ENCODE assay signal across 8 mouse cellular contexts in genomic region chr17:56108334-56109044, GRCm38 (mm10). TPM values are rescaled to one million over a fixed set of nuclear protein-coding genes. Genes with fewer than 3 reads are reported as not detected.
DNase-seq lines count a peak whose midpoint lies in the region; ATAC-seq and TF ChIP-seq lines count a peak whose summit lies in the region.

No protein-coding gene starts in this region.

- 73% methylated on average over 6 of the region's 6 CpGs for WGBS in heart, embryonic 10.5 days
- WGBS in liver, postnatal 0 days (ENCODE audit: insufficient replicate concordance) = 77% methylated on average over 6 of the region's 6 CpGs

- H3K4me1 ChIP-seq in heart, embryonic 10.5 days = peaks cover 7% of the 10 kb centered on the region
- peaks cover 5% of the 10 kb centered on the region for H3K4me1 ChIP-seq in liver, postnatal 0 days (ENCODE audit: insufficient read depth)

- no peak overlapping the region for H3K4me2 ChIP-seq in liver, postnatal 0 days (ENCODE audit: low read depth, low read length)

- H3K36me3 ChIP-seq in heart, embryonic 10.5 days = peaks cover 7% of the 10 kb centered on the region
- H3K36me3 ChIP-seq in liver, postnatal 0 days (replicated peaks; ENCODE audit: insufficient read depth, low read length) = peaks cover 2% of the 10 kb centered on the region; the same call in 1 of the 2 replicates

- no peak overlapping the region for H3K4me3 ChIP-seq in heart, embryonic 10.5 days
- no peak overlapping the region for H3K4me3 ChIP-seq in liver, postnatal 0 days (ENCODE audit: low read depth, low read length)

- H3K27ac ChIP-seq in heart, embryonic 10.5 days = 0 out of 2 replicates have a peak overlapping the region, but pooled peaks have one; percentile 7
- H3K27ac ChIP-seq in liver, postnatal 0 days (ENCODE audit: low read depth) = no peak overlapping the region

- no peaks in the 10 kb centered on the region for H3K9me3 ChIP-seq in heart, embryonic 10.5 days
- H3K9me3 ChIP-seq in liver, postnatal 0 days (ENCODE audit: low read length) = no peaks in the 10 kb centered on the region

- no peak for TF ChIP-seq EP300 in liver, postnatal 0 days (IDR thresholded peaks at IDR 0.05; ENCODE audit: low read depth)

- ATAC-seq in frontal cortex, adult (ENCODE audit: low TSS enrichment) = peak; percentile 58
- peak; percentile 70 for ATAC-seq in liver, postnatal 0 days

- H3K9ac ChIP-seq in liver, postnatal 0 days (replicated peaks) = no peak overlapping the region

- peaks cover 5% of the 10 kb centered on the region for H3K27me3 ChIP-seq in heart, embryonic 10.5 days (ENCODE audit: insufficient read depth, poor library complexity, severe bottlenecking)
- no peaks in the 10 kb centered on the region for H3K27me3 ChIP-seq in liver, postnatal 0 days (ENCODE audit: insufficient read depth, low read length)

- no peak for DNase-seq in frontal cortex, postnatal 14 days (ENCODE audit: low spot score in 2 of 2)
- peak; percentile 89 for DNase-seq in adipocyte (ENCODE audit: low spot score)
- DNase-seq in heart, embryonic 10.5 days (ENCODE audit: low spot score) = no peak
- DNase-seq in liver, postnatal 0 days = peak; percentile 38
- no peak for DNase-seq in spleen, adult 18-20 months
- no peak for DNase-seq in retina, embryonic 14.5 days (ENCODE audit: low spot score)
- DNase-seq in urinary bladder, postnatal 25 days (ENCODE audit: low spot score) = no peak

- TF ChIP-seq CTCF in liver, postnatal 0 days (IDR thresholded peaks at IDR 0.05; ENCODE audit: low read depth) = no peak

RNA-seq across cellular contexts. Expression of gene Plin4, which starts 1.1 kb away (rescaled TPM):
- polyA plus RNA-seq in heart, embryonic 10.5 days (2016; fragmentation: Nextera tagmentation; extraction: Ambion mirVana) = 0.05 and 0.08 TPM in 2 replicates
- polyA plus RNA-seq in liver, postnatal 0 days (2015; fragmentation: Nextera tagmentation; extraction: Ambion mirVana) = 0.12 and 0.24 TPM in 2 replicates

RNA-seq across cellular contexts. Expression of gene Plin5, which starts 8.9 kb away (rescaled TPM):
- polyA plus RNA-seq in heart, embryonic 10.5 days (2016; fragmentation: Nextera tagmentation; extraction: Ambion mirVana) = 0.18 and 0.46 TPM in 2 replicates
- polyA plus RNA-seq in liver, postnatal 0 days (2015; fragmentation: Nextera tagmentation; extraction: Ambion mirVana) = 57.3 and 58.4 TPM in 2 replicates

RNA-seq across cellular contexts. Expression of gene Lrg1, which starts 13.3 kb away (rescaled TPM):
- not detected in 2 replicates for polyA plus RNA-seq in heart, embryonic 10.5 days (2016; fragmentation: Nextera tagmentation; extraction: Ambion mirVana)
- 256 and 269 TPM in 2 replicates for polyA plus RNA-seq in liver, postnatal 0 days (2015; fragmentation: Nextera tagmentation; extraction: Ambion mirVana)

RNA-seq across cellular contexts. Expression of gene Hdgfl2, which starts 29.1 kb away (rescaled TPM):
- 121 and 139 TPM in 2 replicates for polyA plus RNA-seq in heart, embryonic 10.5 days (2016; fragmentation: Nextera tagmentation; extraction: Ambion mirVana)
- 24.8 and 27.7 TPM in 2 replicates for polyA plus RNA-seq in liver, postnatal 0 days (2015; fragmentation: Nextera tagmentation; extraction: Ambion mirVana)

RNA-seq across cellular contexts. Expression of gene Sema6b, which starts 31.7 kb away (rescaled TPM):
- 0.36 and 1.0 TPM in 2 replicates for polyA plus RNA-seq in heart, embryonic 10.5 days (2016; fragmentation: Nextera tagmentation; extraction: Ambion mirVana)
- polyA plus RNA-seq in liver, postnatal 0 days (2015; fragmentation: Nextera tagmentation; extraction: Ambion mirVana) = 0.56 and 0.62 TPM in 2 replicates

Comparison
In these comparisons a context has a peak if more than half of its experiments do, and no peak if none do; other contexts are left out.
1. DNase-seq: peak in adipocyte (single experiment) and liver, postnatal 0 days (single experiment); none in frontal cortex, postnatal 14 days (0 of 2), heart, embryonic 10.5 days (single experiment), spleen, adult 18-20 months (0 of 2), retina, embryonic 14.5 days (single experiment) and urinary bladder, postnatal 25 days (single experiment).
2. RNA of gene Plin5, which starts 8.9 kb away (polyA plus RNA-seq): 57.3 to 58.4 TPM in liver, postnatal 0 days; 0.18 to 0.46 TPM in heart, embryonic 10.5 days; every median in the first group is over 10 times any median in the second.
3. RNA of gene Lrg1, which starts 13.3 kb away (polyA plus RNA-seq): 256 to 269 TPM in liver, postnatal 0 days; not detected in heart, embryonic 10.5 days; every median in the first group is over 100 times any median in the second.